Mouse (Mus musculus): ENCODE measurements around the gene Rlf.

The Rlf gene

GRCm38 (mm10) chr4:121214793-121215304 is at the start of gene Rlf:
Gene Rlf, minus strand, starts transcription at chr4:121215084.
- in situ Hi-C loops (cut with MboI; ENCODE audit: unreplicated experiment in 2 of 2) = loop anchor here in 1 of 2 experiments (5.0 kb wide), 1 partner anchor 288 kb away; the partner anchor contains the start of gene Exo5

GRCm38 (mm10) chr4:121241612-121242000 is 26.7 kb upstream of the Rlf start:
- in situ Hi-C loops (cut with MboI; ENCODE audit: unreplicated experiment in 2 of 2) = loop anchor here (10.0 to 25.0 kb wide), 8 partner anchors 654 to 1953 kb away; partner anchors contain the start of genes Gm8439 (in 1 of the 2) and Mycl (in 1 of the 2)

- in situ Hi-C loops (cut with MboI; ENCODE audit: unreplicated experiment in 2 of 2) = loop anchor here (10.0 to 25.0 kb wide), 8 partner anchors 654 to 1954 kb away; partner anchors contain the start of genes Gm8439 (in 1 of the 2) and Mycl (in 1 of the 2)
Observed at GRCm38 (mm10) chr4:121240637-121241611, 26.0 kb upstream of the Rlf start.

- in situ Hi-C loops (cut with MboI; ENCODE audit: unreplicated experiment in 2 of 2) = loop anchor here (10.0 to 25.0 kb wide), 9 partner anchors 653 to 1965 kb away; partner anchors contain the start of genes Gm8439 (in 1 of the 2), Mycl (in 1 of the 2) and Nt5c1a (in 1 of the 2)
Observed at GRCm38 (mm10) chr4:121239878-121240277, 25.0 kb upstream of the Rlf start.

GRCm38 (mm10) chr4:121231772-121232414 is 17.0 kb upstream of the Rlf start:
- in situ Hi-C loops (cut with MboI; ENCODE audit: unreplicated experiment in 2 of 2) = loop anchor here in 1 of 2 experiments (10.0 to 25.0 kb wide), 3 partner anchors 645 to 1973 kb away; partner anchors contain the start of genes Gm8439 and Nt5c1a

- in situ Hi-C loops (cut with MboI; ENCODE audit: unreplicated experiment in 2 of 2) = loop anchor here in 1 of 2 experiments (10.0 to 25.0 kb wide), 3 partner anchors 644 to 1974 kb away; partner anchors contain the start of genes Gm8439 and Nt5c1a
Observed at GRCm38 (mm10) chr4:121230943-121231614, 16.2 kb upstream of the Rlf start.

GRCm38 (mm10) chr4:121227072-121227471 is 12.2 kb upstream of the Rlf start:
- in situ Hi-C loops (cut with MboI; ENCODE audit: unreplicated experiment in 2 of 2) = loop anchor here (10.0 to 25.0 kb wide), 6 partner anchors 242 to 1585 kb away; partner anchors contain the start of gene Gm8439 (in 2 of the 2)

GRCm38 (mm10) chr4:121225177-121225576 is 10.3 kb upstream of the Rlf start:
- in situ Hi-C loops (cut with MboI; ENCODE audit: unreplicated experiment in 2 of 2) = loop anchor here (10.0 to 25.0 kb wide), 6 partner anchors 240 to 1587 kb away; partner anchors contain the start of gene Gm8439 (in 2 of the 2)

- in situ Hi-C loops (cut with MboI; ENCODE audit: unreplicated experiment in 2 of 2) = loop anchor here (5.0 to 10.0 kb wide), 6 partner anchors 191 to 638 kb away; partner anchors contain the start of gene Gm8439 (in 1 of the 2)
Observed at GRCm38 (mm10) chr4:121223136-121223535, 8.3 kb upstream of the Rlf start.

- in situ Hi-C loops (cut with MboI; ENCODE audit: unreplicated experiment in 2 of 2) = loop anchor here in 1 of 2 experiments (5.0 kb wide), 1 partner anchor 289 kb away; the partner anchor contains the start of gene Exo5
Observed at GRCm38 (mm10) chr4:121216216-121216615, 1.3 kb upstream of the Rlf start.

- in situ Hi-C loops (cut with MboI; ENCODE audit: unreplicated experiment in 2 of 2) = loop anchor here in 1 of 2 experiments (5.0 kb wide), 1 partner anchor 288 kb away; the partner anchor contains the start of gene Exo5
Observed at GRCm38 (mm10) chr4:121215489-121215888, 605 bp upstream of the Rlf start.

GRCm38 (mm10) chr4:121213936-121214792 is 720 bp downstream of the Rlf start:
- in situ Hi-C loops (cut with MboI; ENCODE audit: unreplicated experiment in 2 of 2) = no loop called here

- in situ Hi-C loops (cut with MboI; ENCODE audit: unreplicated experiment in 2 of 2) = no loop called here
Observed at GRCm38 (mm10) chr4:121208911-121209310, 6.0 kb downstream of the Rlf start.

GRCm38 (mm10) chr4:121197856-121198255 is 17.0 kb downstream of the Rlf start:
- in situ Hi-C loops (cut with MboI; ENCODE audit: unreplicated experiment in 2 of 2) = no loop called here

- in situ Hi-C loops (cut with MboI; ENCODE audit: unreplicated experiment in 2 of 2) = no loop called here
Observed at GRCm38 (mm10) chr4:121196995-121197394, 17.9 kb downstream of the Rlf start.

- in situ Hi-C loops (cut with MboI; ENCODE audit: unreplicated experiment in 2 of 2) = no loop called here
Observed at GRCm38 (mm10) chr4:121196205-121196604, 18.7 kb downstream of the Rlf start.

GRCm38 (mm10) chr4:121194736-121195135 is 20.1 kb downstream of the Rlf start:
- in situ Hi-C loops (cut with MboI; ENCODE audit: unreplicated experiment in 2 of 2) = no loop called here

GRCm38 (mm10) chr4:121192306-121192705 is 22.6 kb downstream of the Rlf start:
- in situ Hi-C loops (cut with MboI; ENCODE audit: unreplicated experiment in 2 of 2) = no loop called here

GRCm38 (mm10) chr4:121189341-121189740 is 25.5 kb downstream of the Rlf start:
- in situ Hi-C loops (cut with MboI; ENCODE audit: unreplicated experiment in 2 of 2) = no loop called here

Data from v-Abl transformed pro-B cells (cell line).